Mouse (Mus musculus): ENCODE results near the gene Leng8. TPM values are rescaled to one million over a fixed set of nuclear protein-coding genes. Genes with fewer than 3 reads are reported as not detected.

Leng8 gene
- total and polyA plus RNA-seq, 3 experiments: 23.2 to 46.6 (median 33.5) TPM

DNA sequence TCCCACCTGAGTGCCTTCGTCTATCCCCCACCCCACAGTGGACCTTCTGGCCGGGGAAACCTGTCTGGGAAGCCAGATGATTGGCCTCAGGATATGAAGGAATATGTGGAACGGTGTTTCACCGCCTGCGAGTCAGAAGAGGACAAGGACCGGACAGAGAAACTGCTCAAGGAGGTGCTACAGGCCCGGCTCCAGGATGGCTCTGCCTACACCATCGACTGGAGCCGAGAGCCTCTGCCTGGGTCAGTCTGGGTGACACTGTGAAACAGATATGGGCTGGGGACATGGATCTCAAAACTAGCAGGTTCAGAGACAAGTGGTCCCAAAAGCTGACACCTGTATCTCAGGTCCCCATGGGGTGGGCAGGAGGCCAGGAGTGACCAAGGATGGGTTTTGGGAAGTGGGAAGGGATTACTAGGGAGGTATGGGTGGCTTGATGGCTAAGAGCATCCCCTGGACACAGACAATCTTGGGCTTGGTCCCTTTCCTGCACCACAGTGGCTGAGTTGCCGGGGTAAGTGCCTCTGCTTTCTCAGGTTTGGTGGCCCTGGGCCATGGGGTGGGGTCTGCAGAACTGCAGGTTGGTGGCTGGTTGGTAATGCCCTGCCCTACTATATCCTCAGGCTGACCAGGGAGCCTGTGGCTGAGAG lies 6.1 kb downstream of the Leng8 start:
- dilution Hi-C loops (cut with MboI; ENCODE audit: extremely low pct_ligation_motif_present, extremely low pct_unique_long_range_greater_than_20kb, low sequenced_read_pairs) (no loop called here), in situ Hi-C loops (cut with MboI; ENCODE audit: low pct_ligation_motif_present, low pct_unique_long_range_greater_than_20kb, low sequenced_read_pairs) (no loop called here)
- H3K9ac ChIP-seq (ENCODE audit: insufficient read depth, low read depth): no peak overlapping the region
- H3K36me3 ChIP-seq (replicated peaks in 1 of 2; ENCODE audit: control insufficient read depth in 1 of 2, insufficient read depth in 1 of 2, low read length in 1 of 2): peaks cover 87 to 100% of the 10 kb centered on the region in 2 experiments
- H3K4me1 ChIP-seq (ENCODE audit: control insufficient read depth in 1 of 2, insufficient read depth in 2 of 2): peaks cover 16 to 55% of the 10 kb centered on the region in 2 experiments
- no peak overlapping the region for H3K4me2 ChIP-seq (ENCODE audit: insufficient read depth, low read depth, poor library complexity, severe bottlenecking)
- H3K27me3 ChIP-seq (replicated peaks): no peaks in the 10 kb centered on the region
- TF ChIP-seq CHD1 (IDR thresholded peaks at IDR 0.05; ENCODE audit: low read depth, low read length) (no peak), CTCF (conservative IDR thresholded peaks at IDR 0.05 in 1 of 2, IDR thresholded peaks at IDR 0.05 in 1 of 2; ENCODE audit: low read depth in 2 of 2, low read length in 2 of 2) (no peak), IRF4 (IDR thresholded peaks at IDR 0.05; ENCODE audit: low read depth, low read length) (no peak), UBTF (IDR thresholded peaks at IDR 0.05; ENCODE audit: low read depth, low read length) (no peak), ZMIZ1 (IDR thresholded peaks at IDR 0.05; ENCODE audit: low read depth, low read length) (no peak), KAT2A (IDR thresholded peaks at IDR 0.05; ENCODE audit: insufficient replicate concordance, low read length) (no peak), E2F4 (IDR thresholded peaks at IDR 0.05; ENCODE audit: insufficient replicate concordance, low read depth, low read length) (no peak), MAX (IDR thresholded peaks at IDR 0.05; ENCODE audit: low read length) (no peak), ETS1 (conservative IDR thresholded peaks at IDR 0.05; ENCODE audit: low read depth, low read length) (no peak), ZC3H11A (IDR thresholded peaks at IDR 0.05; ENCODE audit: low read depth, low read length) (no peak), ELF1 (IDR thresholded peaks at IDR 0.05; ENCODE audit: low read depth, low read length) (no peak), MXI1 (IDR thresholded peaks at IDR 0.05; ENCODE audit: low read depth, low read length) (no peak)
- H3K9me3 ChIP-seq (replicated peaks; ENCODE audit: low read length): no peaks in the 10 kb centered on the region
- no peak overlapping the region for H3K27ac ChIP-seq (ENCODE audit: insufficient read depth, low read depth)
- peaks cover 19% of the 10 kb centered on the region for H3K79me2 ChIP-seq (replicated peaks; ENCODE audit: control insufficient read depth, extremely low read depth, insufficient read depth, poor library complexity, severe bottlenecking)
- DNase-seq (ENCODE audit: extremely low read depth): no peak
- no peak overlapping the region for H3K4me3 ChIP-seq (replicated peaks in 1 of 3; ENCODE audit: low read depth in 2 of 3, low read length in 2 of 3, poor library complexity in 1 of 3)

- no peak for TF ChIP-seq MXI1 (IDR thresholded peaks at IDR 0.05; ENCODE audit: low read depth, low read length)
- no peak for TF ChIP-seq ETS1 (conservative IDR thresholded peaks at IDR 0.05; ENCODE audit: low read depth, low read length)
- no peak for TF ChIP-seq TBP (conservative IDR thresholded peaks at IDR 0.05; ENCODE audit: low read depth, low read length)
- TF ChIP-seq E2F4 (IDR thresholded peaks at IDR 0.05; ENCODE audit: insufficient replicate concordance, low read depth, low read length): no peak
- TF ChIP-seq HCFC1 (IDR thresholded peaks at IDR 0.05; ENCODE audit: low read depth, low read length): no peak
- TF ChIP-seq MAZ (IDR thresholded peaks at IDR 0.05; ENCODE audit: low read depth, low read length): no peak
- no peak for TF ChIP-seq CHD1 (IDR thresholded peaks at IDR 0.05; ENCODE audit: low read depth, low read length)
- TF ChIP-seq ZKSCAN1 (IDR thresholded peaks at IDR 0.05; ENCODE audit: borderline replicate concordance, low read depth, low read length): no peak
- TF ChIP-seq MYC (IDR thresholded peaks at IDR 0.05; ENCODE audit: low read depth, low read length): no peak
- TF ChIP-seq MAX (IDR thresholded peaks at IDR 0.05; ENCODE audit: low read length): no peak
- TF ChIP-seq RCOR1 (conservative IDR thresholded peaks at IDR 0.05; ENCODE audit: low read depth, low read length): no peak
- TF ChIP-seq ZNF384 (IDR thresholded peaks at IDR 0.05; ENCODE audit: low read depth, low read length): no peak
- TF ChIP-seq CHD2 (IDR thresholded peaks at IDR 0.05; ENCODE audit: low read length): no peak
- TF ChIP-seq IRF4 (IDR thresholded peaks at IDR 0.05; ENCODE audit: low read depth, low read length): no peak
- TF ChIP-seq MEF2A (IDR thresholded peaks at IDR 0.05; ENCODE audit: borderline replicate concordance, low read depth, low read length): no peak
- no peak for TF ChIP-seq JUN (IDR thresholded peaks at IDR 0.05; ENCODE audit: insufficient read depth, low read depth, low read length)
- no peaks in the 10 kb centered on the region for H3K27me3 ChIP-seq (replicated peaks)
- H3K4me1 ChIP-seq (ENCODE audit: control insufficient read depth in 1 of 2, insufficient read depth in 2 of 2): peaks cover 17 to 55% of the 10 kb centered on the region in 2 experiments
- in situ Hi-C loops (cut with MboI; ENCODE audit: low pct_ligation_motif_present, low pct_unique_long_range_greater_than_20kb, low sequenced_read_pairs) (no loop called here), dilution Hi-C loops (cut with MboI; ENCODE audit: extremely low pct_ligation_motif_present, extremely low pct_unique_long_range_greater_than_20kb, low sequenced_read_pairs) (no loop called here)
- H3K4me2 ChIP-seq (ENCODE audit: insufficient read depth, low read depth, poor library complexity, severe bottlenecking): no peak overlapping the region
- no peak overlapping the region for H3K4me3 ChIP-seq (replicated peaks in 1 of 3; ENCODE audit: low read depth in 2 of 3, low read length in 2 of 3, poor library complexity in 1 of 3)
- no peak overlapping the region for H3K9ac ChIP-seq (ENCODE audit: insufficient read depth, low read depth)
- no peak for DNase-seq (ENCODE audit: extremely low read depth)
- H3K27ac ChIP-seq (ENCODE audit: insufficient read depth, low read depth): no peak overlapping the region
- H3K36me3 ChIP-seq (replicated peaks in 1 of 2; ENCODE audit: control insufficient read depth in 1 of 2, insufficient read depth in 1 of 2, low read length in 1 of 2): peaks cover 91 to 100% of the 10 kb centered on the region in 2 experiments
- H3K79me2 ChIP-seq (replicated peaks; ENCODE audit: control insufficient read depth, extremely low read depth, insufficient read depth, poor library complexity, severe bottlenecking): peaks cover 13% of the 10 kb centered on the region
- no peaks in the 10 kb centered on the region for H3K9me3 ChIP-seq (replicated peaks; ENCODE audit: low read length)
Measured at GRCm38 (mm10) chr7:4143506-4143905, 6.7 kb downstream of the Leng8 start.
